Mouse (Mus musculus): ENCODE data around the gene Nav3. TPM values are rescaled to one million over a fixed set of nuclear protein-coding genes. Genes with fewer than 3 reads are reported as not detected.

The Nav3 gene
- polyA plus RNA-seq (2017; shearing (Covaris generic)), result 0.39 TPM

DNA sequence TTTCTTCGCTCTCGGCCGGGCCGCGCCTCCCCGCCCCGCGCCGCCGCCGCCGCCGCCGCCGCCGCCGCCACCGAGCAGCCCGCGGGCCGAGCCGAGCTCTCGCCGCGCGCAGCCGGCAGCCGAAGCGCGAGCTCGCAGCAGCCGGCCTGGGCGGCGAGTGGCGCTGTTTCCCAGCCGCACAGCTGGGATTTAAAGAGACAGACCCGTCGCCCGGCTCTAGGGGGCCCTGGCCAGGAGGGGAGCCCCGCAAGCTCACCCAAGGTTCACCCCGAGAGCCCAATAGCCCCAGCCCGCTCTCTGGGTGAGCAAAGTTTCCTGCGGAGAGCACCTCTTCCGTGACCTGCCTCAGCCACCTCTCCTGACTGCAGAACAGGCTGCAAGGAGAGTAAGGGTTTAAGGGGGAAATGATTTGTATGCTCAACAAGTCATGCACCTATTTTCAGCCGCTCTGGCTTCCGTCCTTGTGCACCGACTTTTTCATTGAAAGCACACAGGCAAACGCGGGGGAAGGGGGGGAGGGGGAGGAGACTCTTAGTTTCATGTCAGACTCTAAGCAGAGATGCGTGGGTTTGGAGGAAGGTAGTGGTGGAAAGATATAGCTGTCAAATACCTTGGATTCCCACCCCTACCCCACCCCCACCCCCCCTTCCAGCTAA, at the start of gene Nav3:
Nav3 (minus strand) TSS at position 367 of the 656 bp plus-strand sequence.

Data from effector memory CD4-positive, alpha-beta T cell, adult 7 months (primary cell).